Mouse (Mus musculus): ENCODE measurements around the gene S1pr3.
A peak's percentile ranks its signal among the peaks of the same experiment; 100 is the strongest.

The S1pr3 gene

GRCm38 (mm10) chr13:51405731-51406320 lies 2.6 kb upstream of the S1pr3 start:
- DNase-seq (ENCODE audit: low spot score): no peak

GRCm38 (mm10) chr13:51407541-51408217 lies 760 bp upstream of the S1pr3 start:
- DNase-seq (ENCODE audit: low spot score): no peak

- no peak for DNase-seq (ENCODE audit: low spot score)
These were observed 1.6 kb downstream of the S1pr3 start for GRCm38 (mm10) chr13:51409936-51410481.

GRCm38 (mm10) chr13:51411243-51411642 lies 2.8 kb downstream of the S1pr3 start:
- no peak for DNase-seq (ENCODE audit: low spot score)

- DNase-seq (ENCODE audit: low spot score): no peak
These were observed 3.4 kb downstream of the S1pr3 start for GRCm38 (mm10) chr13:51411696-51412430.

GRCm38 (mm10) chr13:51413461-51413860 lies 5.0 kb downstream of the S1pr3 start:
- no peak for DNase-seq (ENCODE audit: low spot score)

- DNase-seq (ENCODE audit: low spot score): no peak
These were observed 8.3 kb downstream of the S1pr3 start for GRCm38 (mm10) chr13:51416727-51417126.

- DNase-seq (ENCODE audit: low spot score): no peak
These were observed 9.4 kb downstream of the S1pr3 start for GRCm38 (mm10) chr13:51417796-51418195.

GRCm38 (mm10) chr13:51418268-51418941 lies 10.0 kb downstream of the S1pr3 start:
- peak; percentile 55 for DNase-seq (ENCODE audit: low spot score)

- DNase-seq (ENCODE audit: low spot score): no peak
These were observed 10.6 kb downstream of the S1pr3 start for GRCm38 (mm10) chr13:51418942-51419451.

- no peak for DNase-seq (ENCODE audit: low spot score)
These were observed 11.1 kb downstream of the S1pr3 start for GRCm38 (mm10) chr13:51419501-51419900.

- DNase-seq (ENCODE audit: low spot score): no peak
These were observed 12.4 kb downstream of the S1pr3 start for GRCm38 (mm10) chr13:51420861-51421260.

- no peak for DNase-seq (ENCODE audit: low spot score)
These were observed 15.2 kb downstream of the S1pr3 start for GRCm38 (mm10) chr13:51423647-51424046.

- no peak for DNase-seq (ENCODE audit: low spot score)
These were observed 16.2 kb downstream of the S1pr3 start for GRCm38 (mm10) chr13:51424647-51425046.

- no peak for DNase-seq (ENCODE audit: low spot score)
These were observed 17.4 kb downstream of the S1pr3 start for GRCm38 (mm10) chr13:51425662-51426443.

GRCm38 (mm10) chr13:51433371-51433770 lies 24.9 kb downstream of the S1pr3 start:
- no peak for DNase-seq (ENCODE audit: low spot score)

- DNase-seq (ENCODE audit: low spot score): no peak
These were observed 26.0 kb downstream of the S1pr3 start for GRCm38 (mm10) chr13:51434460-51434859.

- DNase-seq (ENCODE audit: low spot score): no peak
These were observed 26.7 kb downstream of the S1pr3 start for GRCm38 (mm10) chr13:51435146-51435545.

GRCm38 (mm10) chr13:51437105-51438085 lies 29.0 kb downstream of the S1pr3 start:
- DNase-seq (ENCODE audit: low spot score): no peak

GRCm38 (mm10) chr13:51442922-51443321 lies 34.5 kb downstream of the S1pr3 start:
- DNase-seq (ENCODE audit: low spot score): no peak

Measured in spleen, adult 12 weeks (tissue).